Mouse (Mus musculus) layer of hippocampus, postnatal 36 days (tissue): ENCODE measurements around the gene Gkap1. TPM values are rescaled to one million over a fixed set of nuclear protein-coding genes. Genes with fewer than 3 reads are reported as not detected.
A peak's percentile ranks its signal among the peaks of the same experiment; 100 is the strongest.

Source experiments
- DNase-seq, 2 experiments: peaks; one replicate each; pipeline ENCODE4 v3.0.0; 2022
- total RNA-seq, 2 experiments: library from RNA; stranded (reverse); gene quantifications; 2 replicates each; pipeline ENCODE4 v1.2.3; 2021

Gkap1 gene
- 10 to 100 TPM; 22.2 to 23.5 TPM for total RNA-seq

- DNase-seq: no peak
Observed at GRCm38 (mm10) chr13:58275599-58275998, at the start of gene Gkap1. Gene Gkap1, minus strand, starts transcription at chr13:58275699.

- DNase-seq: no peak
Observed at GRCm38 (mm10) chr13:58317768-58318167, 42.3 kb upstream of the Gkap1 start.

GRCm38 (mm10) chr13:58314991-58315390, 39.5 kb upstream of the Gkap1 start:
- no peak for DNase-seq

- DNase-seq: no peak
Observed at GRCm38 (mm10) chr13:58313758-58314157, 38.3 kb upstream of the Gkap1 start.

GRCm38 (mm10) chr13:58311351-58311750, 35.9 kb upstream of the Gkap1 start:
- no peak for DNase-seq

- DNase-seq: no peak
Observed at GRCm38 (mm10) chr13:58309499-58309898, 34.0 kb upstream of the Gkap1 start.

GRCm38 (mm10) chr13:58307453-58307852, 32.0 kb upstream of the Gkap1 start:
- DNase-seq: no peak

GRCm38 (mm10) chr13:58305230-58305629, 29.7 kb upstream of the Gkap1 start:
- DNase-seq: no peak

- no peak for DNase-seq
Observed at GRCm38 (mm10) chr13:58302421-58303145, 27.1 kb upstream of the Gkap1 start.

- no peak for DNase-seq
Observed at GRCm38 (mm10) chr13:58301961-58302360, 26.5 kb upstream of the Gkap1 start.

- DNase-seq: no peak
Observed at GRCm38 (mm10) chr13:58298756-58299155, 23.3 kb upstream of the Gkap1 start.

- no peak for DNase-seq
Observed at GRCm38 (mm10) chr13:58295582-58295981, 20.1 kb upstream of the Gkap1 start.

GRCm38 (mm10) chr13:58292811-58293210, 17.3 kb upstream of the Gkap1 start:
- DNase-seq: no peak

GRCm38 (mm10) chr13:58289308-58289707, 13.8 kb upstream of the Gkap1 start:
- DNase-seq: no peak

- DNase-seq: peak; percentile 74 to 75
Observed at GRCm38 (mm10) chr13:58287822-58288221, 12.3 kb upstream of the Gkap1 start.

- DNase-seq: no peak
Observed at GRCm38 (mm10) chr13:58283466-58283865, 8.0 kb upstream of the Gkap1 start.

GRCm38 (mm10) chr13:58281936-58282335, 6.4 kb upstream of the Gkap1 start:
- no peak for DNase-seq

GRCm38 (mm10) chr13:58280528-58280927, 5.0 kb upstream of the Gkap1 start:
- no peak for DNase-seq

GRCm38 (mm10) chr13:58276256-58276655, 757 bp upstream of the Gkap1 start:
- no peak for DNase-seq

- DNase-seq: no peak
Observed at GRCm38 (mm10) chr13:58275076-58275475, 423 bp downstream of the Gkap1 start.

GRCm38 (mm10) chr13:58274259-58274991, 1.1 kb downstream of the Gkap1 start:
- DNase-seq: peak; percentile 50 to 52

GRCm38 (mm10) chr13:58273411-58274258, 1.9 kb downstream of the Gkap1 start:
- peak; percentile 20 to 25 for DNase-seq

GRCm38 (mm10) chr13:58266864-58267263, 8.6 kb downstream of the Gkap1 start:
- no peak for DNase-seq
